Mouse (Mus musculus) G1E (cell line): Measurements from ENCODE around the gene Kcnab1. TPM values are rescaled to one million over a fixed set of nuclear protein-coding genes. Genes with fewer than 3 reads are reported as not detected.

ENCODE experiments used
- ATAC-seq: 2 replicates; pipeline ENCODE4 v1.8.0; 2016; ENCODE audit warnings: mild to moderate bottlenecking; ENCODE audit not compliant: insufficient number of reproducible peaks, poor library complexity, low FRiP score, severe bottlenecking; ENCODE audit errors: extremely low read depth
- DNase-seq: peaks from one replicate; pipeline ENCODE4 v3.0.0; 2012; ENCODE audit warnings: low spot score
- H3K27me3 ChIP-seq: 2 replicates; pipeline ENCODE4 v1.6.1; 2012; ENCODE audit warnings: mild to moderate bottlenecking, low read length, inconsistent platforms; ENCODE audit not compliant: insufficient read depth
- H3K36me3 ChIP-seq: replicated peaks from 2 replicates; pipeline ENCODE3; 2012; ENCODE audit warnings: mild to moderate bottlenecking, inconsistent platforms
- H3K4me1 ChIP-seq: 2 replicates; pipeline ENCODE4 v1.6.1; 2012; ENCODE audit warnings: low read depth, low read length, inconsistent platforms, mixed read lengths; ENCODE audit not compliant: insufficient read depth
- H3K4me3 ChIP-seq: 2 replicates; pipeline ENCODE4 v1.5.1; 2012; ENCODE audit warnings: low read depth, mild to moderate bottlenecking, inconsistent platforms, low read length, moderate library complexity, mixed read lengths
- H3K9me3 ChIP-seq: replicated peaks from 2 replicates; pipeline ENCODE4 v1.6.1; 2012; ENCODE audit warnings: inconsistent platforms
- CTCF ChIP-seq: IDR thresholded peaks from 2 replicates; pipeline ENCODE4 v1.5.1; 2012; ENCODE audit warnings: low read depth, low read length, inconsistent platforms, mixed read lengths
- GATA1 ChIP-seq: IDR thresholded peaks from 2 replicates; pipeline ENCODE4 v1.6.1; 2012; ENCODE audit warnings: borderline replicate concordance, low read length, inconsistent platforms, mixed read lengths
- GATA2 ChIP-seq: IDR thresholded peaks from 2 replicates; pipeline ENCODE4 v1.6.1; 2012; ENCODE audit warnings: low read depth, low read length, inconsistent platforms, borderline replicate concordance
- POLR2AphosphoS5 ChIP-seq: IDR thresholded peaks from 2 replicates; pipeline ENCODE4 v1.6.1; 2012; ENCODE audit warnings: low read depth, low read length, inconsistent platforms; ENCODE audit not compliant: insufficient replicate concordance
- TAL1 ChIP-seq: conservative IDR thresholded peaks from 2 replicates; pipeline ENCODE4 v1.6.1; 2012; ENCODE audit warnings: low read depth, low read length, inconsistent platforms, mixed read lengths
- polyA plus RNA-seq: library from polyadenylated mRNA; stranded (reverse); fragments of >175 nt; gene quantifications from 2 replicates; pipeline ENCODE4 v1.2.3, GENCODE M21; 2012
- total RNA-seq, 2 experiments: library from RNA; stranded (forward) in 1 of 2; stranded (reverse) in 1 of 2; fragments of 200-1000 nt in 1 of 2; fragments of >200 nt in 1 of 2; fragmentation: Nextera tagmentation in 1 of 2; gene quantifications; 2 replicates each; pipeline ENCODE4 v1.2.3; 2014 to 2017

The Kcnab1 gene
- total and polyA plus RNA-seq, 3 experiments, result 0.22 TPM; not detected in 2

DNA sequence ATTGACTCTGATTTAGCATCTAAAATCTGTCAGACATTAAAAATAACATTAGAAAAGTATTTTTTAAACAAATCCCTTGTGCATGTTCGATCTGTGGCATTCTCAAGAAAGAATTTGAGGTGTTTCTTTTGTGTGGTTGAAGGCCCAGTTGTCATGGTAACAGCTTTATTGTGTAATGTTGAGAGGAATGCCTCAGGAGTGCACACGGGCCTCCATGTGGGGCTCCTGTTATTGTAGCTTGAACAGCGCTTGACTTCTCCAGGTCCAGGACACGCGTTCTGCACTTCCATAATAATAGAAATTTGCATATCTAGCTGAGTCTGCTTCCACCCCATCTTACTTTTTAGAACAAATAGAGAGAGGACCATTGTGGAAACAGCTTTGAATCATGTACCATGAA lies 36.0 kb downstream of the Kcnab1 start:
- TF ChIP-seq POLR2AphosphoS5, result no peak
- no peak for ATAC-seq

DNA sequence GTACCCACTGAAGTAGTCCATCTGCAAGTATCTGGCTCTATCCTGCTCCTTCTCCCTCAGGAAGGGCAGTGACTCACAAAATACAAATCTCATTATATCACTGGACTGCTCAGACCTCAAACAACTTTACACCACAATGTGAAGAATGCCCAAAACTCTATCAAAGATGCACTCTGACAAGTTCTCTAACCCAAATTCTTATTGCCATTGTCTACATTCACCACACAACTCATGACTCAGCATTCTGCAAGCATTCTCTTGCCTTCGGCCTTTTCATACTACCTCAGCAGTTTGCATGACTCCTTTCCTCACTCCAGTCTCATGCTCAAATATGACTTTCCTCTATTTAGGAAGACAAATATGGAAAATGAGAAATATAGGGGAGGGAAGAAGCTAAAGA lies 42.6 kb downstream of the Kcnab1 start:
- Histone ChIP-seq H3K4me3 (no peak overlapping the region), H3K9me3 (no peaks in the 10 kb centered on the region), H3K4me1 (no peaks in the 10 kb centered on the region), H3K27me3 (no peaks in the 10 kb centered on the region), H3K36me3 (no peaks in the 10 kb centered on the region)
- no peak for TF ChIP-seq CTCF
- no peak for TF ChIP-seq POLR2AphosphoS5
- no peak for TF ChIP-seq GATA2
- no peak for TF ChIP-seq TAL1
- no peak for TF ChIP-seq GATA1
- DNase-seq, result no peak
- ATAC-seq, result no peak

More for the DNA sequence above, 36.0 kb downstream of the Kcnab1 start:
- DNase-seq, result no peak
- Histone ChIP-seq H3K4me1 (no peaks in the 10 kb centered on the region), H3K36me3 (no peaks in the 10 kb centered on the region), H3K27me3 (no peaks in the 10 kb centered on the region), H3K4me3 (no peak overlapping the region), H3K9me3 (no peaks in the 10 kb centered on the region)

GRCm38 (mm10) chr3:65172964-65173363 lies 63.8 kb downstream of the Kcnab1 start:
- no peaks in the 10 kb centered on the region for H3K9me3 ChIP-seq
- H3K36me3 ChIP-seq, result no peaks in the 10 kb centered on the region
- DNase-seq, result no peak

GRCm38 (mm10) chr3:65174564-65174963 lies 65.4 kb downstream of the Kcnab1 start:
- Histone ChIP-seq H3K9me3 (no peaks in the 10 kb centered on the region), H3K27me3 (no peaks in the 10 kb centered on the region), H3K4me1 (no peaks in the 10 kb centered on the region), H3K36me3 (no peaks in the 10 kb centered on the region), H3K4me3 (no peak overlapping the region)
- ATAC-seq (no peak), DNase-seq (no peak)
- TF ChIP-seq GATA1 (no peak), GATA2 (no peak), POLR2AphosphoS5 (no peak), CTCF (no peak), TAL1 (no peak)

More at GRCm38 (mm10) chr3:65172964-65173363, 63.8 kb downstream of the Kcnab1 start:
- ATAC-seq, result no peak
- TF ChIP-seq CTCF, result no peak
- no peak for TF ChIP-seq POLR2AphosphoS5
- no peak for TF ChIP-seq GATA1
- no peak for TF ChIP-seq GATA2
- no peak for TF ChIP-seq TAL1
- H3K27me3 ChIP-seq, result no peaks in the 10 kb centered on the region
- no peaks in the 10 kb centered on the region for H3K4me1 ChIP-seq
- no peak overlapping the region for H3K4me3 ChIP-seq

GRCm38 (mm10) chr3:65175819-65176218 lies 66.6 kb downstream of the Kcnab1 start:
- Histone ChIP-seq H3K4me1 (no peaks in the 10 kb centered on the region), H3K27me3 (no peaks in the 10 kb centered on the region), H3K36me3 (no peaks in the 10 kb centered on the region), H3K9me3 (no peaks in the 10 kb centered on the region), H3K4me3 (no peak overlapping the region)
- DNase-seq, result no peak
- no peak for TF ChIP-seq TAL1
- TF ChIP-seq POLR2AphosphoS5, result no peak
- TF ChIP-seq CTCF, result no peak
- TF ChIP-seq GATA1, result no peak
- TF ChIP-seq GATA2, result no peak
- ATAC-seq, result no peak

GRCm38 (mm10) chr3:65176846-65177245 lies 67.7 kb downstream of the Kcnab1 start:
- H3K9me3 ChIP-seq, result no peaks in the 10 kb centered on the region
- no peak for ATAC-seq
- no peaks in the 10 kb centered on the region for H3K36me3 ChIP-seq
- TF ChIP-seq TAL1, result no peak
- no peak for TF ChIP-seq POLR2AphosphoS5
- H3K27me3 ChIP-seq, result no peaks in the 10 kb centered on the region
- H3K4me3 ChIP-seq, result no peak overlapping the region
- no peaks in the 10 kb centered on the region for H3K4me1 ChIP-seq
- DNase-seq, result no peak

DNA sequence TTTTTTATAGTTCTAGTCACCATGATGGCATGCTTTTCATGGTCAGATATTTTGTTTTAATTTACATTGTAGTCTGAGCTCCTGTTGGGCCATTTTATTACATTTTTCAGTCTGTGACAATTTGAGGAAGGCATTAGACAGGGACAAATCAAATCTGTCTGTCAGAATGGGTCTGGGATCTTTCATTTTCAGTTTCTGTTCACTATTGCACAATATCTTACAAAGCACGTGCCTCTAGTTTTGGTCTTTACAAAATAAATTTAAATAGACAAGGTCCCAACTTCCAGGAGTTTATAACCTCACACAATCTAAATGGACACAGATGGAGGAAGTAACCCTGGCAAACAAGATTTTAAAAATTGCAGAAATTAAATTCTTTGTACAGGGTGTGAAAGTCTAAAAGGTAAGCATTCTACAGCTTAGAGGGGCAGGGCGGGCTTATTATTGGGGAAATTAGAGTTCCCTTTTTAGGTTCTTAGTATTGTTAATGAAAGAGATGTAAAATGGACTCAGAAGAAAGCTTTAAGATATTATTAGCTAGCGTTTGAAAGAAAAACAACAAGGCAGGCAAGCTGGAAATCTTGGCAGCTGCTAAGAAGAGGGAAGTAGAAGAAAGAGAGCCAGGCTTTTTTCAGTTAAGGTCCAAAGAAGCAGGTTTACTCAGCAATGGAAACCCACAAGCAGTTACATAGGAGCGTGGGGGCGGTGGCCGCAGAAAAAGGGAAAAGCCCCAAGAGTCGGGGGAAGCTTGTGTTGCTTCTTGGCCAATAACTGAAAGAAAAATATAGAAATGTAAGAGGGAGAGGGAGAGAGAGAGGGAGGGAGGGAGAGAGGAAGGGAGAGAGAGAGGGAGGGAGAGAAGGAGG lies 78.9 kb downstream of the Kcnab1 start:
- Histone ChIP-seq H3K4me3 (no peak overlapping the region), H3K36me3 (no peaks in the 10 kb centered on the region), H3K4me1 (no peaks in the 10 kb centered on the region), H3K27me3 (no peaks in the 10 kb centered on the region), H3K9me3 (no peaks in the 10 kb centered on the region)
- no peak for DNase-seq
- ATAC-seq, result no peak
- TF ChIP-seq CTCF, result no peak
- no peak for TF ChIP-seq GATA2
- TF ChIP-seq POLR2AphosphoS5, result no peak
- no peak for TF ChIP-seq TAL1
- TF ChIP-seq GATA1, result no peak
